Mouse (Mus musculus): ENCODE results near the gene Rpl3. TPM values are rescaled to one million over a fixed set of nuclear protein-coding genes. Genes with fewer than 3 reads are reported as not detected.

Gene Rpl3
- polyA plus RNA-seq, 1 experiment from 2014 or later, result 733 TPM

- Histone ChIP-seq H3K36me3 (ENCODE audit: poor library complexity, severe bottlenecking) (peaks cover 30% of the 10 kb centered on the region), H3K4me3 (no peak overlapping the region), H3K27ac (no peak overlapping the region), H3K9me3 (replicated peaks) (no peaks in the 10 kb centered on the region), H3K4me2 (no peak overlapping the region), H3K9ac (no peak overlapping the region), H3K4me1 (no peaks in the 10 kb centered on the region), H3K27me3 (no peaks in the 10 kb centered on the region)
- ATAC-seq, result no peak
- 86% methylated on average over 12 of the region's 12 CpGs for WGBS
These were observed 19.8 kb upstream of the Rpl3 start for GRCm38 (mm10) chr15:80111436-80111835.

DNA sequence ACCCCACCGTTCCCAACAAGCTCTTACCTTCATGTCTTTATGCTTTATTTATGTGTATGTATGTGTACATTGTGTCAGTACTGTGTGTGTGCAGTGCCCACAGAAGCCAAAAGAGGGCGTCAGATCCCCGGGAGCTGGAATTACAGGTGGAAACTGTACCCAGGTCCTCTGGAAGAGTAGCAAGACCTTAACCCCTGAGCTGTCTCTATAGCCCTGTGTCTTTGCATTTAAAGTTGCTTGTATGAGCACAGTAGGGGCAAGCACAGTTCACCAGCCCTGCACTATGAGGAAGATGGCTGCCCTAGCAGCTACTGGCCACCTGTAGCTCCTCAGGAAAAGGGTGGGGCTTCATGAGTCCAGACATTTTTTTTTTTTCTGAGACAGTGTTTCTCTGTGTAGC lies 15.9 kb upstream of the Rpl3 start:
- Histone ChIP-seq H3K4me1 (0 out of 2 replicates have a peak, but pooled peaks cover 3% of the 10 kb centered on the region), H3K27me3 (no peaks in the 10 kb centered on the region), H3K4me3 (no peak overlapping the region), H3K27ac (no peak overlapping the region), H3K9ac (no peak overlapping the region), H3K4me2 (no peak overlapping the region), H3K36me3 (ENCODE audit: poor library complexity, severe bottlenecking) (peaks cover 19% of the 10 kb centered on the region), H3K9me3 (replicated peaks) (no peaks in the 10 kb centered on the region)
- WGBS, result 91% methylated on average over 3 of the region's 3 CpGs
- no peak for ATAC-seq

DNA sequence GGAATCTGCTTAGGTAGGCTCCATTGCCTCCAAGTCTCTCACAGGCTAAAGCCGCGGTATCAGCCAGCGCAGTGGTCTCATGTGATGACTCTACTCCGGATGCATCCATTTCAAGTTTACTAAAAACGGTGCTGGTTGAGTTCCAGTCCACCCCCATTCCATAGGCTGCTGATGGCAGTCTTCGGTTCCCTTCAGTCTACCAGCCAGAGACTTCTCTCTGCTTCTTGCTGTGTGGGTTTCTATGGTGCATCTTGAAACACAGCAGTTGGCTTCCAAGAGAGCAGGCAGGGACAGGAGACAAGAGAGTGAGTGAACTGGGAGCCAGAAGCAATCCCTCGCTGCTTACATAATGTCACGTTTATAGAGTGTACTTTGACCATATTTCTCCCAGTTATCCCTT lies 15.5 kb upstream of the Rpl3 start:
- H3K27me3 ChIP-seq, result no peaks in the 10 kb centered on the region
- peaks cover 14% of the 10 kb centered on the region for H3K36me3 ChIP-seq (ENCODE audit: poor library complexity, severe bottlenecking)
- WGBS, result 96% methylated on average over 8 of the region's 8 CpGs
- no peak overlapping the region for H3K4me2 ChIP-seq
- ATAC-seq, result no peak
- no peak overlapping the region for H3K4me3 ChIP-seq
- no peaks in the 10 kb centered on the region for H3K9me3 ChIP-seq (replicated peaks)
- no peak overlapping the region for H3K27ac ChIP-seq
- 0 out of 2 replicates have a peak, but pooled peaks cover 3% of the 10 kb centered on the region for H3K4me1 ChIP-seq
- no peak overlapping the region for H3K9ac ChIP-seq

DNA sequence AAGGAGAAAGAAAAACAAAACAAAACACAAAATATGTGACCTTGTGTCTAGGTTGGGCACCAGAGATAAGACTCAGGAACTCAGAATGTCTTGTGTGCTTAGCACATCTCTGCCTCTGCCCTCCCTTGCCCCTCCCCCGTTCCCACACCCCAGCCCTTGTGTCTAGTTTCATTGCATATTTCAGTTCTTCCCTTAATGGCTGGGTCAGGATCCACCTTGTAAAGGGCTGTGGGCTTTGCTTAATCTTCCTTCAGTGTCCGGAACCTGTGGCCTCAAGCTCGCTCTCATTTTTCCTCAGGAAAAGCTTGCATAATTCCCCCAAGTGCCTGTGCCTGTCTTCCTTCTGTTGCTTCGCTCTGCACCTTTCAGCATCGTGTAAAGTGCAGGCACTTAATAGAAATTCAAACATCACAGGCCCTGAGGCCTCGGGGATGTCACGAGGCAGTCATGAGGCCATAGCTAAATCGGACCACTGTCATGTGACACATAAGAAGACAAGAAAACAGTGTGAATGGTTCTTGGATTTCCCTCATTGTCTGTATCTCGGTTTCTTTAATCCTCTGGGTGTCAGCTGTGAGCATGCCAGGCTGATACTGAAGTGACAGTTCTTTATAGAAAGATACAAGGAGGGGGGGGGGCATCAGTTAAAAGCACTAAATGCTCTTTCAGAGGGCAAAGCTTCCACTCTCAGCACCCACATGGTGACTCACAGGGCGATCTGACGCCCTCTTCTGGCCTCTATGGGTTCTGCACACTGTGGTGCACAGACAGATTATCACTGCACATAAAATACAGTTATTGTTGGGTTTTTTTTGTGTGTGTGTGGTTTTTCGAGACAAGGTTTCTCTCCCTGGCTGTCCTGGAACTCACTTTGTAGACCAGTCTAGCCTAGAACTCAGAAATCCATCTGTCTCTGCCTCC lies 14.1 kb upstream of the Rpl3 start:
- 69% methylated on average over 12 of the region's 12 CpGs for WGBS
- H3K27me3 ChIP-seq, result no peaks in the 10 kb centered on the region
- H3K9ac ChIP-seq, result no peak overlapping the region
- no peaks in the 10 kb centered on the region for H3K9me3 ChIP-seq (replicated peaks)
- no peak for ATAC-seq
- H3K27ac ChIP-seq, result no peak overlapping the region
- H3K4me3 ChIP-seq, result no peak overlapping the region
- H3K4me2 ChIP-seq, result no peak overlapping the region
- 0 out of 2 replicates have a peak, but pooled peaks cover 3% of the 10 kb centered on the region for H3K36me3 ChIP-seq (ENCODE audit: poor library complexity, severe bottlenecking)
- 0 out of 2 replicates have a peak, but pooled peaks cover 9% of the 10 kb centered on the region for H3K4me1 ChIP-seq

GRCm38 (mm10) chr15:80102495-80102894 lies 10.8 kb upstream of the Rpl3 start:
- 90% methylated on average over 6 of the region's 6 CpGs for WGBS
- H3K9me3 ChIP-seq (replicated peaks), result no peaks in the 10 kb centered on the region
- no peaks in the 10 kb centered on the region for H3K36me3 ChIP-seq (ENCODE audit: poor library complexity, severe bottlenecking)
- no peaks in the 10 kb centered on the region for H3K27me3 ChIP-seq
- no peak overlapping the region for H3K27ac ChIP-seq
- no peak for ATAC-seq
- no peak overlapping the region for H3K9ac ChIP-seq
- no peak overlapping the region for H3K4me3 ChIP-seq
- peaks cover 14% of the 10 kb centered on the region for H3K4me1 ChIP-seq
- H3K4me2 ChIP-seq, result no peak overlapping the region

DNA sequence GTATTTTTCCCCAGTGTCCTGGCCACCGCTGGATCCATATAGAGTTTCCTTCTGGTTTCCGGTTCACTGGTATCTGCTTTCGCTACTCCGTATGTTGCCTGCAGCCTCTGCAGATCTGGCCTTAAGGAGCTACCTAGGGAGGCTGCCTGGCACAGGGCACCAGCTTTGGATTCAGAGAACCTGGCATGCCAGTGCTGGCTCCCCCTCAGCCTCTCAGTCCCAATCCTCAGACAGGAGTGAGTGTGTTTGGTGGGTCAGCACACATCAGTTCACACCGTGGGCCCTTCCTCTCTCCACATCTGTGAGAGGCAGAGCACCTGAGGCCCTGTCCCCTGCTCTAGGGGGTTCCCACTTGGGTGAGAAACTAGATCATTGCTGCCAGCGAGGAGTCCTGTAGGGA lies 9.8 kb upstream of the Rpl3 start:
- Histone ChIP-seq H3K36me3 (ENCODE audit: poor library complexity, severe bottlenecking) (no peaks in the 10 kb centered on the region), H3K9ac (no peak overlapping the region), H3K9me3 (replicated peaks) (no peaks in the 10 kb centered on the region), H3K4me1 (peaks cover 20% of the 10 kb centered on the region), H3K27me3 (no peaks in the 10 kb centered on the region), H3K27ac (peak overlapping the region; percentile 31; the same call in 1 of the 2 replicates), H3K4me2 (no peak overlapping the region), H3K4me3 (no peak overlapping the region)
- ATAC-seq, result no peak
- WGBS, result 84% methylated on average over 6 of the region's 6 CpGs

- Histone ChIP-seq H3K27ac (peak overlapping the region; percentile 31; the same call in 1 of the 2 replicates), H3K4me3 (no peak overlapping the region), H3K9me3 (replicated peaks) (no peaks in the 10 kb centered on the region), H3K9ac (no peak overlapping the region), H3K27me3 (no peaks in the 10 kb centered on the region), H3K36me3 (ENCODE audit: poor library complexity, severe bottlenecking) (no peaks in the 10 kb centered on the region), H3K4me1 (peaks cover 20% of the 10 kb centered on the region), H3K4me2 (no peak overlapping the region)
- WGBS, result 86% methylated on average over 10 of the region's 10 CpGs
- ATAC-seq, result no peak
These were observed 9.2 kb upstream of the Rpl3 start for GRCm38 (mm10) chr15:80100871-80101270.

- no peaks in the 10 kb centered on the region for H3K27me3 ChIP-seq
- H3K36me3 ChIP-seq (ENCODE audit: poor library complexity, severe bottlenecking), result no peaks in the 10 kb centered on the region
- no peak overlapping the region for H3K4me2 ChIP-seq
- H3K4me1 ChIP-seq, result peaks cover 17% of the 10 kb centered on the region
- H3K4me3 ChIP-seq, result no peak overlapping the region
- no peak overlapping the region for H3K9ac ChIP-seq
- H3K9me3 ChIP-seq (replicated peaks), result no peaks in the 10 kb centered on the region
- 78% methylated on average over 3 of the region's 3 CpGs for WGBS
- no peak for ATAC-seq
- H3K27ac ChIP-seq, result no peak overlapping the region
These were observed 8.5 kb upstream of the Rpl3 start for GRCm38 (mm10) chr15:80100196-80100595.

- no peaks in the 10 kb centered on the region for H3K9me3 ChIP-seq (replicated peaks)
- H3K36me3 ChIP-seq (ENCODE audit: poor library complexity, severe bottlenecking), result no peaks in the 10 kb centered on the region
- no peak overlapping the region for H3K27ac ChIP-seq
- 81% methylated on average over 3 of the region's 3 CpGs for WGBS
- no peak overlapping the region for H3K4me2 ChIP-seq
- no peak overlapping the region for H3K9ac ChIP-seq
- H3K27me3 ChIP-seq, result no peaks in the 10 kb centered on the region
- no peak overlapping the region for H3K4me3 ChIP-seq
- no peak for ATAC-seq
- peaks cover 17% of the 10 kb centered on the region for H3K4me1 ChIP-seq
These were observed 7.8 kb upstream of the Rpl3 start for GRCm38 (mm10) chr15:80099477-80099876.

- no peak for ATAC-seq
- H3K9ac ChIP-seq, result 0 out of 2 replicates have a peak overlapping the region, but pooled peaks have one; percentile 16
These were observed 7.1 kb upstream of the Rpl3 start for GRCm38 (mm10) chr15:80098809-80099208.

GRCm38 (mm10) chr15:80097999-80098461 lies 6.4 kb upstream of the Rpl3 start:
- Histone ChIP-seq H3K4me1 (peaks cover 17% of the 10 kb centered on the region), H3K9ac (0 out of 2 replicates have a peak overlapping the region, but pooled peaks have one; percentile 13), H3K9me3 (replicated peaks) (no peaks in the 10 kb centered on the region), H3K4me2 (peak overlapping the region; percentile 29; the same call in 1 of the 2 replicates), H3K4me3 (no peak overlapping the region), H3K27ac (no peak overlapping the region), H3K27me3 (0 out of 2 replicates have a peak, but pooled peaks cover under 1% of the 10 kb centered on the region), H3K36me3 (ENCODE audit: poor library complexity, severe bottlenecking) (no peaks in the 10 kb centered on the region)
- no peak for ATAC-seq
- 32% methylated on average over 8 of the region's 8 CpGs for WGBS

More at GRCm38 (mm10) chr15:80098809-80099208, 7.1 kb upstream of the Rpl3 start:
- Histone ChIP-seq H3K4me3 (no peak overlapping the region), H3K9me3 (replicated peaks) (no peaks in the 10 kb centered on the region), H3K27me3 (no peaks in the 10 kb centered on the region), H3K27ac (no peak overlapping the region), H3K36me3 (ENCODE audit: poor library complexity, severe bottlenecking) (no peaks in the 10 kb centered on the region), H3K4me2 (no peak overlapping the region), H3K4me1 (peaks cover 17% of the 10 kb centered on the region)
- 50% methylated on average over 9 of the region's 9 CpGs for WGBS
